Mouse (Mus musculus): ENCODE data around the gene Cpsf6. TPM values are rescaled to one million over a fixed set of nuclear protein-coding genes. Genes with fewer than 3 reads are reported as not detected.
A peak's percentile ranks its signal among the peaks of the same experiment; 100 is the strongest.

The Cpsf6 gene
- polyA plus RNA-seq, 1 experiment from 2014 or later = 162 TPM

DNA sequence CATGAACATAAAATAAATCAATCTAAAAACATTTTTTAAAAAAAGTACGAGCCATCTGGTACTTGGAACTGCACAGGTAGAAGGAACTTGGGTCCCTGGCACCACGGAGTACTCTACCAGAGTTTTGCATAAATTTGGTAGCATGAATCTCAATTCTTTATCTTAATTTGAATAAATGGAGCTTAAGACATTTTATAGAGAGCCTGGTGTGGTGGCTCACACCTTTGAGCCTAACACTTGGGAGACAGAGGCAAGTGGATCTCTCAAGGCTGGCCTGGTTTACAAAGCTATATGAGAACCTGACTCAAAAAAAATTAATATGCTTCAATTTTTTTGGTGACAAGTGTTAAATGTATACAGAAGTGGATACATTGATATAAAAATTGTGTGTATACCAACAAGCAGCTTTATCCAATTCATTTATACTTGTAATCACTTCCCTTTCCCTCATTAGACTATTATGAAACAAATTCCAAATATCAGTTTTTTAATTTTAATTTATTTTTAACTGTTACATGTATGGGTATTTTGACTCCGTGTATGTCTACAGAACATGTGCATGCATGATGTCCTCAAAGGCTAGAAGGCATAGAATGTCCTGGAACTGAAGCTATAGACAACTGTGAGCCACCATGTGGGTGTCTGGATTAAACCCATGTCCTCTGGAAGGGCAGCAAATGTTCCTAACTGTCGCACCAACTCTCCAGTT lies 20.6 kb upstream of the Cpsf6 start:
- ATAC-seq (ENCODE audit: low read depth) = no peak
- no peak overlapping the region for H3K4me3 ChIP-seq (ENCODE audit: low read length)
- WGBS = 78% methylated on average over 4 of the region's 4 CpGs

DNA sequence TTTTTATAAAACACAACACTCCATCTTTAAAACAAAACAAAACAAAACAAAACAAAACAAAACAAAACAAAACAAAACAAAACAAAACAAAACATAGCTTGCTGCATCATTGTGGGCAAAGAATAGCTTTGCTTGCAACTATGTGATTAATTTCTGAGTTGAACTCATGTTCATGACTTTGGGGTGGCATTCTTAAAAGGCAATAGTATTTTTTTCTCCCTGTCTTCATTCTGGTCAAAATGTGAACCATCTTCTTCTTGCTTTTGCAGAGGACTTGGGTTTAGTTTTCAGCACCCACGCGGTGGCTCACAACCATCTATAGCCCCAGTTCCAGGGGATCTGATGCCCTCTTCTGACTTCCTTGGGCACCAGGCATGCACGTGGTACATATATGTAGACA lies 20.0 kb upstream of the Cpsf6 start:
- no peaks in the 10 kb centered on the region for H3K27me3 ChIP-seq (ENCODE audit: control insufficient read depth, insufficient read depth, low read depth, low read length)
- H3K4me1 ChIP-seq (replicated peaks; ENCODE audit: control insufficient read depth, insufficient read depth, low read length) = no peaks in the 10 kb centered on the region
- H3K9ac ChIP-seq (ENCODE audit: low read length) = no peak overlapping the region
- no peak overlapping the region for H3K4me3 ChIP-seq (ENCODE audit: low read length)
- no peak overlapping the region for H3K27ac ChIP-seq (ENCODE audit: low read length)
- no peak for ATAC-seq (ENCODE audit: low read depth)
- H3K4me2 ChIP-seq (ENCODE audit: low read depth, low read length) = no peak overlapping the region
- WGBS = 89% methylated on average over 3 of the region's 3 CpGs
- no peaks in the 10 kb centered on the region for H3K36me3 ChIP-seq (ENCODE audit: control insufficient read depth, insufficient read depth, low read length)
- H3K9me3 ChIP-seq (ENCODE audit: control insufficient read depth, low read length) = no peaks in the 10 kb centered on the region

More for the DNA sequence above, 20.6 kb upstream of the Cpsf6 start:
- no peak overlapping the region for H3K4me2 ChIP-seq (ENCODE audit: low read depth, low read length)
- H3K27me3 ChIP-seq (ENCODE audit: control insufficient read depth, insufficient read depth, low read depth, low read length) = no peaks in the 10 kb centered on the region
- no peaks in the 10 kb centered on the region for H3K9me3 ChIP-seq (ENCODE audit: control insufficient read depth, low read length)
- H3K36me3 ChIP-seq (ENCODE audit: control insufficient read depth, insufficient read depth, low read length) = no peaks in the 10 kb centered on the region
- no peak overlapping the region for H3K9ac ChIP-seq (ENCODE audit: low read length)
- no peaks in the 10 kb centered on the region for H3K4me1 ChIP-seq (replicated peaks; ENCODE audit: control insufficient read depth, insufficient read depth, low read length)
- no peak overlapping the region for H3K27ac ChIP-seq (ENCODE audit: low read length)

DNA sequence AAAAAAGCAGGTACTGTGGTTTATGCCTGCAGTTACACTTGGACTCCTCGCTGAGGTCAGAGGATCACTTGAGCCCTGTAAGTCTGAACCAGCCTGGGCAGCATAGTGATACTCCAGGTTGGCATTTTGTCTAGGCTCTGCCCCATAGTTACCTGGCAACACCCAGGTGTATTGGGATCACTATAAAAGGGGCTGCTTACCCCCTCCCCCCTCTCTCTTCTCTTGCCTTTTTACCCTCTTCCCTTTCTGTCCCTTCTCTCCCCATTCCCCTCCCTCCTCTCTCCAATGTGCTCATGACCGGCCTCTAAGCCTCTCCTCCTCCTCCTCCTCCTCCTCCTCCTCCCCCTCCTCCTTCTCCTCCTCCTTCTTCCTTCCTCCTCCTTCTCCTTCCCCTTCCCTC lies 19.4 kb upstream of the Cpsf6 start:
- Histone ChIP-seq H3K36me3 (ENCODE audit: control insufficient read depth, insufficient read depth, low read length) (no peaks in the 10 kb centered on the region), H3K4me1 (replicated peaks; ENCODE audit: control insufficient read depth, insufficient read depth, low read length) (no peaks in the 10 kb centered on the region), H3K4me2 (ENCODE audit: low read depth, low read length) (no peak overlapping the region), H3K27ac (ENCODE audit: low read length) (no peak overlapping the region), H3K9ac (ENCODE audit: low read length) (no peak overlapping the region), H3K27me3 (ENCODE audit: control insufficient read depth, insufficient read depth, low read depth, low read length) (no peaks in the 10 kb centered on the region), H3K4me3 (ENCODE audit: low read length) (no peak overlapping the region), H3K9me3 (ENCODE audit: control insufficient read depth, low read length) (no peaks in the 10 kb centered on the region)
- 50% methylated on average over 2 of the region's 2 CpGs for WGBS
- ATAC-seq (ENCODE audit: low read depth) = no peak

DNA sequence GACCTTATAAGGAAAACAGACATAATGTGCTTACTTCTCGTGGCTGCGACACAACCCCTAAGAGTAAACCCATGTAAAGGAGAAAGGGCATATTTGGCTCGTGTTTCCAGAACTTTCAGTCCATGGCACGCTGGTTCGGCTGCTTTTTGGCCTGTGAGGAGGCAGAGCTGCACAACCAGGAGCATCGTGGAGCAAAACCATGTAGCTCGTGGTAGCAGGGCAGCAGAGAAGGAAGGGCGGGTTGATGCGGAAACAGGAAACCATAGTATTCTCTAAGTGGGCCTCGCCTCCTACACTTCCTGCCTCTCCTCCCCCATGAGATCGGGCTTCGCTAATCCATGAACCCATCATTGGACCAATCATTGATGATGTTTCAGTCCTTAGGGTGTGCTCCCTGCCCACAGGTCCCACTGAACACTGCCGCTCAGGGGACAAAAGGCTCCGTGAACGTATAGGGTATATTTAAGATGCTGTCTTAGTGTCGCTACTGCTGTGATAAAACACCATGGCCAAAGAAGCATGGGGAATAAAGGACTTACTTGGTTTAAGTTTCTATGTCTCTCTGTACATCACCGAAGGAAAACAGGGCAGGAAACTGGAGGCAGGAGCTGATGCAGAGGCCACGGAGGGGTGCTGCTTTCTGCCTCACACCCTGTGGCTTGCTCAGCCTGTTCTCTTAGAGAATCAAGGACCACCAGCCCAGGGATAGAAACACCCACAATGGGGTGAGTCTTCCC lies 18.4 kb upstream of the Cpsf6 start:
- no peaks in the 10 kb centered on the region for H3K36me3 ChIP-seq (ENCODE audit: control insufficient read depth, insufficient read depth, low read length)
- H3K27me3 ChIP-seq (ENCODE audit: control insufficient read depth, insufficient read depth, low read depth, low read length) = no peaks in the 10 kb centered on the region
- no peak overlapping the region for H3K9ac ChIP-seq (ENCODE audit: low read length)
- no peaks in the 10 kb centered on the region for H3K9me3 ChIP-seq (ENCODE audit: control insufficient read depth, low read length)
- no peak for ATAC-seq (ENCODE audit: low read depth)
- no peak overlapping the region for H3K27ac ChIP-seq (ENCODE audit: low read length)
- no peak overlapping the region for H3K4me2 ChIP-seq (ENCODE audit: low read depth, low read length)
- no peaks in the 10 kb centered on the region for H3K4me1 ChIP-seq (replicated peaks; ENCODE audit: control insufficient read depth, insufficient read depth, low read length)
- 72% methylated on average over 18 of the region's 18 CpGs for WGBS
- H3K4me3 ChIP-seq (ENCODE audit: low read length) = no peak overlapping the region

DNA sequence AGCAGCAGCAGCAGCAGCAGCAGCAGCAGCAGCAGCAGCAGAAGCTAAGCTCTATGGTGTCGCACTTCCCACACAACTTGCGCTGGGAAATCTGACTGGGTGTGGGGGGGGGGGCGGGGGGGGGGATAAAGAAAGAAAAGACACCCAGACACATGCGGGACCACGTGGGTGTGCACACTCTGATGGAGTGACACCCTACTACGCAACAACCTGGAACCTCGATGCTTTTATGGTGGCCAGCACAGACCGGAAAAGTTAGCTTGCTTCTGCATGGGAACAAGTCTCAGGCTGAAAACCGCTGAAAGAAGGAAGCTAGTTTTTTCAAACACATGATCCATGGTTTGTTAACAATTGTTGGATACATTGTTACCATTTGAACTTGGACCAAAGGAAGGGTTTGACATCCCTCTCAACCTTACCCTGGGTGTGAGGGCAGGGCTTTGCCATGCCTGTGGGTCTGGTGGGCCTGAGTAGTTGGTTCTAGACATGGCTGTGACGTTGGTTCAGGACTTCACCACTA lies 17.4 kb upstream of the Cpsf6 start:
- no peak overlapping the region for H3K27ac ChIP-seq (ENCODE audit: low read length)
- H3K9me3 ChIP-seq (ENCODE audit: control insufficient read depth, low read length) = no peaks in the 10 kb centered on the region
- H3K36me3 ChIP-seq (ENCODE audit: control insufficient read depth, insufficient read depth, low read length) = no peaks in the 10 kb centered on the region
- H3K4me2 ChIP-seq (ENCODE audit: low read depth, low read length) = peak overlapping the region; percentile 46; the same call in 1 of the 2 replicates
- 59% methylated on average over 7 of the region's 10 CpGs for WGBS
- H3K9ac ChIP-seq (ENCODE audit: low read length) = no peak overlapping the region
- no peak for ATAC-seq (ENCODE audit: low read depth)
- H3K4me1 ChIP-seq (replicated peaks; ENCODE audit: control insufficient read depth, insufficient read depth, low read length) = no peaks in the 10 kb centered on the region
- no peaks in the 10 kb centered on the region for H3K27me3 ChIP-seq (ENCODE audit: control insufficient read depth, insufficient read depth, low read depth, low read length)
- H3K4me3 ChIP-seq (ENCODE audit: low read length) = 0 out of 2 replicates have a peak overlapping the region, but pooled peaks have one; percentile 6

DNA sequence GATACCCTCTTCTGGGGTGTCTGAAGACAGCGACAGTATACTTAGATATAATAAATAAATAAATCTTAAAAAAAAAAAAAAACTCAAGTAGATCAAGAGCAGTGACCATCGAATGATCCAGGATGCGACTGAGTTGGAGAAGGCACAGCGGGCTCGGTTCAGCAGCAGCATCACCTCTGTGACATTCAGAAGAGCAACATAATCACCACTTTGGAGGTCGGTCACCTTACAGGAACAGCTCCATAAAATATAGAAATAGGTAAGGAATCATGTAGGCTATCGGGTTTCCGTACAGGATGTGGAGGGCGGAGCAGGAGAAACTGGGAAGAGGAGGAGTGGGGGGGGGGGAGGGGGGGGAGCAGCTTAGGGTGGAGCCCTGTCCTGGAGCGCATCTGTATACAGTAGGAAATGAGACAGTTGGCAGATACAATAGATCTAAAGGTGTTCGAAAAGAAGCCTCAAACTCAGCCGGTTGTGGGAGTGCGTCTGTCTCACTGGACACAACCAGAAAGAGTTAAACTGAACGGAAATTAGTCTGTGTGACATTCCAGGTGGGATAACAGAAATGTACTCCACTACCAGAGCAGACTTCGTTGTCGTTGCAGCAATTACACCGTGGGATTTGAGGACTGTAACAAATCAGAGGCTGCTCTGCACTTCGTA lies 16.7 kb upstream of the Cpsf6 start:
- no peak for ATAC-seq (ENCODE audit: low read depth)
- Histone ChIP-seq H3K36me3 (ENCODE audit: control insufficient read depth, insufficient read depth, low read length) (no peaks in the 10 kb centered on the region), H3K4me2 (ENCODE audit: low read depth, low read length) (peak overlapping the region; percentile 46), H3K9ac (ENCODE audit: low read length) (no peak overlapping the region), H3K9me3 (ENCODE audit: control insufficient read depth, low read length) (no peaks in the 10 kb centered on the region), H3K27me3 (ENCODE audit: control insufficient read depth, insufficient read depth, low read depth, low read length) (no peaks in the 10 kb centered on the region), H3K27ac (ENCODE audit: low read length) (no peak overlapping the region), H3K4me3 (ENCODE audit: low read length) (0 out of 2 replicates have a peak overlapping the region, but pooled peaks have one; percentile 6), H3K4me1 (replicated peaks; ENCODE audit: control insufficient read depth, insufficient read depth, low read length) (no peaks in the 10 kb centered on the region)
- WGBS = 32% methylated on average over 18 of the region's 18 CpGs

DNA sequence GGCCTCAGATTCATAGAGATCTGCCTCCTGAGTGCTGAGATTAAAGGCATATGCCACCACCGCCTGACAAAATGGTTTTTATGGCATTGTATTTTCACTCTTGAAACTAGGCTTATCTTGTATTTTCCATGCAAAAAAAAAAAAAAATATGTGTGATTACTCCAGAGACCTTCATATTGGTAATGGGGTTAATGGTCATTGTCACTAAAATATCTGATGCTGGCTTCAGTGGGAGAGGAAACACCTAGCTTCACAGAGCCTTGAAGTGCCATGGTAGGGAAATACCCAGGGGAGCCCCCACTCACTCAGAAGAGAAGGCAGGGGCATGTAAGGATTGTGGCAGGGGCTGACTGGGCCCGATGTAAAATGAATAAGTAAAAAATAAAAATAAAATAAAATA lies 16.0 kb upstream of the Cpsf6 start:
- no peaks in the 10 kb centered on the region for H3K9me3 ChIP-seq (ENCODE audit: control insufficient read depth, low read length)
- H3K9ac ChIP-seq (ENCODE audit: low read length) = no peak overlapping the region
- 85% methylated on average over 2 of the region's 2 CpGs for WGBS
- no peak overlapping the region for H3K4me3 ChIP-seq (ENCODE audit: low read length)
- no peak for ATAC-seq (ENCODE audit: low read depth)
- H3K36me3 ChIP-seq (ENCODE audit: control insufficient read depth, insufficient read depth, low read length) = no peaks in the 10 kb centered on the region
- H3K27me3 ChIP-seq (ENCODE audit: control insufficient read depth, insufficient read depth, low read depth, low read length) = no peaks in the 10 kb centered on the region
- no peaks in the 10 kb centered on the region for H3K4me1 ChIP-seq (replicated peaks; ENCODE audit: control insufficient read depth, insufficient read depth, low read length)
- no peak overlapping the region for H3K27ac ChIP-seq (ENCODE audit: low read length)
- no peak overlapping the region for H3K4me2 ChIP-seq (ENCODE audit: low read depth, low read length)

DNA sequence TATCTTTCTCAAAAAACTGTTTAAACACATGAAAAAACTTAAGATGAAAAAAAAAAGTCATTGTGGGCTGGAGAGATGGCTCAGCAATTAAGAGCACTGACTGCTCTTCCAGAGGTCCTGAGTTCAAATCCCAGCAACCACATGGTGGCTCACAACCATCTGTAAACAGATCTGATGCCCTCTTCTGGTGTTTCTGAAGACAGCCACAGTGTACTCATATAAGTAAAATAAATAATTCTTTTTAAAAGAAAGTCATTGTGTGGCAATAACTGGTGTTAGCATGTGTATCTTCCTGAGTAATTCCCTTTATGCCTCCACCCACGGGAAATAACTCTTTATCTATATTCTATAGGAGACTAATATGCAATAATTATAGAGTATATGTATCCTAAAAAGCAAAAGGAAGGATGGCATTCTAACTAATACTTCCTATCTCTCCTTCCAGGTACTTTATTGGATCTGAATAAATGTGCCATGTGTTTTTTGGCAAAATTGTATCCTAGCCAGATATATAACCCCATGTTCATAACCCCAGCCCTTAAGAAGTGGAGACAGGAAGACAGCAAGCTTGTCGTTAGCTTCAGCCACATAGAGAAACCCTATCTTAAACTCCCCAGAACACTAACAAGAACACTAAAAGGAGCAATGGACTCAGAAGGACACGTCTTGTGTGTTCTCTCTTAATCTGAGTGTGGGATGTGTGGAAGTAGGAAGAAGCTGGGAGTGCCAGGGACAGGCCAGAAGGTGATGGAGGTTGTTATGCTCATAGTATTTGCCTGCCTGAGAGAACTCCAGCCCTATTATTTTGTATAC lies 15.1 kb upstream of the Cpsf6 start:
- Histone ChIP-seq H3K4me1 (replicated peaks; ENCODE audit: control insufficient read depth, insufficient read depth, low read length) (no peaks in the 10 kb centered on the region), H3K27me3 (ENCODE audit: control insufficient read depth, insufficient read depth, low read depth, low read length) (no peaks in the 10 kb centered on the region; the same call in 1 of the 2 replicates), H3K4me3 (ENCODE audit: low read length) (no peak overlapping the region), H3K36me3 (ENCODE audit: control insufficient read depth, insufficient read depth, low read length) (no peaks in the 10 kb centered on the region), H3K27ac (ENCODE audit: low read length) (no peak overlapping the region), H3K4me2 (ENCODE audit: low read depth, low read length) (no peak overlapping the region), H3K9me3 (ENCODE audit: control insufficient read depth, low read length) (no peaks in the 10 kb centered on the region), H3K9ac (ENCODE audit: low read length) (no peak overlapping the region)
- ATAC-seq (ENCODE audit: low read depth) = no peak
- 67% methylated on average over 3 of the region's 3 CpGs for WGBS

Measured in lung, embryonic 16.5 days (tissue).